Mouse (Mus musculus): Measurements from ENCODE around the gene Vapa.

DNA sequence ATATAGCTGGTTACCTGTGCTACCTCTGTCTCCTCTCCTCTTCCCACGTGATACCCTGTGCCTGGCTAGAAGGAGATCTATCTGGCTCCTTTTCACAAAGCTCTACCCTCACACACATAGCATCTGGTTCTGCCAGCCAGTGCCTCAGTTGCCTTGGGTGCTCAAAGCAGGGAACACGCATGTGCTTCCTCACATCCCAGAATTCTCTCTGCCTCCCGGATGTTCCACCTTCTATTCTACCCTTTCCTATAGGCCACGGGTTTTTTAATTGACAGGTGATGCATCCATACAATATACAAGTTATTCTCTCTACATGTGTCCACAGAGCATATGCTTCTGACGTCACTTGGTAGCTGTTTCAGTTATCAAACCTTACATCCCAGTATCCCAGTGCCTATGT, 49.2 kb downstream of the Vapa start:
- TF ChIP-seq GATA1 (IDR thresholded peaks at IDR 0.05; ENCODE audit: low read length) = no peak
- no peak for TF ChIP-seq TAL1 (IDR thresholded peaks at IDR 0.05; ENCODE audit: low read length)
